Mouse (Mus musculus) large intestine, adult 2 months (tissue): Measurements from ENCODE around the gene Wdr54. TPM values are rescaled to one million over a fixed set of nuclear protein-coding genes. Genes with fewer than 3 reads are reported as not detected.
"Not testable (repeated sequence)": the region's sequence is repeated elsewhere in the genome, so short reads cannot be mapped to it uniquely, and the experiment has no call there.

Experiments
- DNase-seq: peaks from one replicate; pipeline ENCODE4 v3.0.0-alpha.2; 2012; ENCODE audit warnings: low read depth, low spot score
- WGBS: fragments of 180-500 bp; shearing (Covaris S2); methylation state at CpG from one replicate; pipeline ENCODE4 v1.1.7; 2018; 5-methylcytosine and 5-hydroxymethylcytosine counted together
- polyA plus RNA-seq: library from polyadenylated mRNA; depleted of rRNA; stranded (reverse); fragments of >200 nt; gene quantifications from 2 replicates; pipeline ENCODE4 v1.2.3, GENCODE M21; 2012

The Wdr54 gene
- polyA plus RNA-seq, 1 experiment = 1.8 TPM

GRCm38 (mm10) chr6:83161921-83162641 lies 5.9 kb upstream of the Wdr54 start:
- under 1% methylated on average over 49 of the region's 49 CpGs for WGBS
- no peak for DNase-seq

GRCm38 (mm10) chr6:83161442-83161841 lies 5.2 kb upstream of the Wdr54 start:
- DNase-seq = no peak
- 33% methylated on average over 19 of the region's 19 CpGs for WGBS

GRCm38 (mm10) chr6:83159456-83159855 lies 3.3 kb upstream of the Wdr54 start:
- 14% methylated on average over 3 of the region's 3 CpGs for WGBS
- DNase-seq = not testable (repeated sequence)

- 8% methylated on average over 23 of the region's 23 CpGs for WGBS
Observed at GRCm38 (mm10) chr6:83155552-83156238, 502 bp downstream of the Wdr54 start.

GRCm38 (mm10) chr6:83153485-83153884 lies 2.7 kb downstream of the Wdr54 start:
- WGBS = 47% methylated on average over 5 of the region's 5 CpGs
- DNase-seq = no peak

More at GRCm38 (mm10) chr6:83155552-83156238, 502 bp downstream of the Wdr54 start:
- DNase-seq = no peak

- WGBS = 78% methylated on average over 12 of the region's 12 CpGs
Observed at GRCm38 (mm10) chr6:83153038-83153437, 3.2 kb downstream of the Wdr54 start.

GRCm38 (mm10) chr6:83151721-83152120 lies 4.5 kb downstream of the Wdr54 start:
- no peak for DNase-seq
- WGBS = 71% methylated on average over 8 of the region's 8 CpGs

More at GRCm38 (mm10) chr6:83153038-83153437, 3.2 kb downstream of the Wdr54 start:
- DNase-seq = no peak

- no peak for DNase-seq
- WGBS = 64% methylated on average over 7 of the region's 7 CpGs
Observed at GRCm38 (mm10) chr6:83147280-83147679, 8.9 kb downstream of the Wdr54 start.

GRCm38 (mm10) chr6:83145805-83146204 lies 10.4 kb downstream of the Wdr54 start:
- 80% methylated on average over 9 of the region's 9 CpGs for WGBS
- no peak for DNase-seq

GRCm38 (mm10) chr6:83145209-83145608 lies 11.0 kb downstream of the Wdr54 start:
- WGBS = 37% methylated on average over 2 of the region's 2 CpGs
- no peak for DNase-seq

GRCm38 (mm10) chr6:83142886-83143285 lies 13.3 kb downstream of the Wdr54 start:
- WGBS = 89% methylated on average over 11 of the region's 11 CpGs
- DNase-seq = no peak

GRCm38 (mm10) chr6:83142211-83142731 lies 13.9 kb downstream of the Wdr54 start:
- WGBS = 58% methylated on average over 41 of the region's 41 CpGs
- DNase-seq = no peak

- 70% methylated on average over 4 of the region's 4 CpGs for WGBS
- no peak for DNase-seq
Observed at GRCm38 (mm10) chr6:83141636-83142035, 14.6 kb downstream of the Wdr54 start.

GRCm38 (mm10) chr6:83140044-83140443 lies 16.2 kb downstream of the Wdr54 start:
- no peak for DNase-seq
- 87% methylated on average over 8 of the region's 8 CpGs for WGBS

GRCm38 (mm10) chr6:83138056-83138455 lies 18.1 kb downstream of the Wdr54 start:
- no peak for DNase-seq
- WGBS = 9% methylated on average over 11 of the region's 11 CpGs

- WGBS = under 1% methylated on average over 12 of the region's 12 CpGs
- no peak for DNase-seq
Observed at GRCm38 (mm10) chr6:83137576-83137950, 18.6 kb downstream of the Wdr54 start.

- 2% methylated on average over 26 of the region's 26 CpGs for WGBS
Observed at GRCm38 (mm10) chr6:83136881-83137575, 19.2 kb downstream of the Wdr54 start.

GRCm38 (mm10) chr6:83136291-83136880 lies 19.8 kb downstream of the Wdr54 start:
- WGBS = 13% methylated on average over 5 of the region's 5 CpGs
- DNase-seq = no peak

More at GRCm38 (mm10) chr6:83136881-83137575, 19.2 kb downstream of the Wdr54 start:
- DNase-seq = no peak

- DNase-seq = no peak
- 4% methylated on average over 37 of the region's 37 CpGs for WGBS
Observed at GRCm38 (mm10) chr6:83135571-83136161, 20.5 kb downstream of the Wdr54 start.
